Mouse (Mus musculus): ENCODE results near the gene Srrt.

DNA sequence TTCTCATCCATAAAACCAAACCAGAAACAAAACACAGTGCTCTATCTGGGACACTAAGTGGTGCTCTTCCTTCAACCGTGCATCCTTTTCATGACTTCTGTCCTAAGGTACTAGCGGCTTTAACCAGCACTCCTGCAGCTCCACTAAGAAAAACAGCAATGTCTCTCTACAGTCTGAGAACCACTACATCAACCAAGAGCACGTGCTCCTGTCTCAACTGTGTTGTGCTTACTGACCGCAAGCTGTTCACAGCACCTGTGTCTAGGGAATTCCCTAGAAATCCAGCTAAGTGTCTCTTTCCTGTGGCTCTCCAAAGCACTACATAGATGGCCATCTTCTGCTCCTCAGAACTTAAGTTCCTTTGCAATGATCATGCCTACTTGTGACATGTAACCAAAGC is 2.7 kb downstream of the Srrt start:
- TF ChIP-seq CTCF (IDR thresholded peaks at IDR 0.05; ENCODE audit: borderline replicate concordance, insufficient read depth, low read length) (no peak), POLR2A (IDR thresholded peaks at IDR 0.05; ENCODE audit: low read depth, low read length) (no peak)
